Mouse (Mus musculus): Measurements from ENCODE around the gene Smo. TPM values are rescaled to one million over a fixed set of nuclear protein-coding genes. Genes with fewer than 3 reads are reported as not detected.

Smo gene
- polyA plus RNA-seq (2017; shearing (Covaris generic)) = 0.07 TPM

DNA sequence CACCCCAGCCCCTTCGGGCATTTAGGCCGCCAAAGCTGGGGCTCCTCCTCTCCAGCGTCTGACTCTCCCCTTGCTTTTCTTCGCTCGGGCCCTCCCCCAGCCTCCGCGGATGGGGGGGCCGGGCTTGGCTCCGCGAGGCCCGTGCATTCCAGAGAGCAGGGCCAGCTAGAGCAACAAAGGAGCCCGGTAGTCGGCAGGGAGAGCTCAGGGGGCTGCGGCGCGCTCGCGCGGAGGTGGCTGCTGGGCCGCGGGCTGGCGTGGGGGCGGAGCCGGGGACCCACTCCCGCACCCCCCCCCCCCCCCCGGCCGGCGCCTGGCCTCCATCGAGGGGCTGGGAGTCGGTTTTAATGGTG, at the start of gene Smo:
TSS of gene Smo (plus strand) at position 168 of the 353 bp plus-strand sequence.

GRCm38 (mm10) chr6:29693953-29694352, 41.4 kb upstream of the Smo start, which contains the start of gene Tspan33:
Gene Tspan33 (plus strand): TSS chr6:29694222.

GRCm38 (mm10) chr6:29767813-29768660, 32.7 kb downstream of the Smo start, which contains the start of gene Ahcyl2:
Gene Ahcyl2 (plus strand): TSS chr6:29768011.

Other genes starting within 250 kb of the Smo start
- not detected for gene Kcp, start 227.6 kb upstream of the Smo start, polyA plus RNA-seq (2017; shearing (Covaris generic))
- 30.8 TPM for gene Irf5, start 208.9 kb upstream of the Smo start, polyA plus RNA-seq (2017; shearing (Covaris generic))
- gene Tnpo3, start 125.6 kb upstream of the Smo start, polyA plus RNA-seq (2017; shearing (Covaris generic)) = 129 TPM
- gene Tspan33, start 41.3 kb upstream of the Smo start, polyA plus RNA-seq (2017; shearing (Covaris generic)) = 0.10 TPM
- gene Ahcyl2, start 32.5 kb downstream of the Smo start, polyA plus RNA-seq (2017; shearing (Covaris generic)) = 119 TPM
- 0.07 TPM for gene Strip2, start 181.5 kb downstream of the Smo start, polyA plus RNA-seq (2017; shearing (Covaris generic))

Data from CD4-positive, CD25-positive, alpha-beta regulatory T cell, adult 9 weeks (primary cell).